Mouse (Mus musculus): ENCODE measurements around the gene Dnaic1. TPM values are rescaled to one million over a fixed set of nuclear protein-coding genes. Genes with fewer than 3 reads are reported as not detected.
A peak's percentile ranks its signal among the peaks of the same experiment; 100 is the strongest.

The Dnaic1 gene
- total and polyA plus RNA-seq, 2 experiments from 2014 or later = 2.1 to 2.2 TPM

GRCm38 (mm10) chr4:41638828-41639213 lies 69.2 kb downstream of the Dnaic1 start:
- DNase-seq (ENCODE audit: low spot score) = no peak
- 86% methylated on average over 6 of the region's 6 CpGs for WGBS
- no peak for TF ChIP-seq EP300 (IDR thresholded peaks at IDR 0.05; ENCODE audit: low read depth)
- no peak for TF ChIP-seq CTCF (IDR thresholded peaks at IDR 0.05; ENCODE audit: low read depth)

GRCm38 (mm10) chr4:41639214-41639841 lies 69.8 kb downstream of the Dnaic1 start:
- WGBS = 29% methylated on average over 10 of the region's 10 CpGs
- Histone ChIP-seq H3K9ac (replicated peaks; ENCODE audit: low read depth, low read length) (peak overlapping the region; percentile 68), H3K4me3 (ENCODE audit: low read depth, low read length) (peak overlapping the region; percentile 62), H3K4me2 (ENCODE audit: low read depth, low read length) (peak overlapping the region; percentile 92), H3K36me3 (replicated peaks; ENCODE audit: control insufficient read depth, insufficient read depth, low read length) (no peaks in the 10 kb centered on the region), H3K9me3 (replicated peaks; ENCODE audit: control insufficient read depth, low read length) (no peaks in the 10 kb centered on the region), H3K27ac (ENCODE audit: low read depth) (peak overlapping the region; percentile 19; the same call in 1 of the 2 replicates), H3K4me1 (ENCODE audit: control insufficient read depth, insufficient read depth) (peaks cover 8% of the 10 kb centered on the region; the same call in 1 of the 2 replicates), H3K27me3 (ENCODE audit: control insufficient read depth, insufficient read depth, low read length) (peaks cover 19% of the 10 kb centered on the region; the same call in 1 of the 2 replicates)
- no peak for DNase-seq (ENCODE audit: low spot score)
- TF ChIP-seq CTCF (IDR thresholded peaks at IDR 0.05; ENCODE audit: low read depth) (no peak), EP300 (IDR thresholded peaks at IDR 0.05; ENCODE audit: low read depth) (no peak)
- ATAC-seq (ENCODE audit: insufficient read depth, low read depth) = no peak

More at GRCm38 (mm10) chr4:41638828-41639213, 69.2 kb downstream of the Dnaic1 start:
- H3K27ac ChIP-seq (ENCODE audit: low read depth) = no peak overlapping the region
- H3K9me3 ChIP-seq (replicated peaks; ENCODE audit: control insufficient read depth, low read length) = no peaks in the 10 kb centered on the region
- H3K4me2 ChIP-seq (ENCODE audit: low read depth, low read length) = no peak overlapping the region
- peaks cover 19% of the 10 kb centered on the region; the same call in 1 of the 2 replicates for H3K27me3 ChIP-seq (ENCODE audit: control insufficient read depth, insufficient read depth, low read length)
- peaks cover 8% of the 10 kb centered on the region; the same call in 1 of the 2 replicates for H3K4me1 ChIP-seq (ENCODE audit: control insufficient read depth, insufficient read depth)
- no peak overlapping the region for H3K9ac ChIP-seq (replicated peaks; ENCODE audit: low read depth, low read length)
- no peak for ATAC-seq (ENCODE audit: insufficient read depth, low read depth)
- no peaks in the 10 kb centered on the region for H3K36me3 ChIP-seq (replicated peaks; ENCODE audit: control insufficient read depth, insufficient read depth, low read length)
- no peak overlapping the region for H3K4me3 ChIP-seq (ENCODE audit: low read depth, low read length)

- Histone ChIP-seq H3K4me2 (ENCODE audit: low read depth, low read length) (peak within 1 kb of the TSS; percentile 92), H3K4me1 (ENCODE audit: control insufficient read depth, insufficient read depth) (peaks cover 8% of the 10 kb centered on the region; the same call in 1 of the 2 replicates), H3K9me3 (replicated peaks; ENCODE audit: control insufficient read depth, low read length) (no peaks in the 10 kb centered on the region), H3K36me3 (replicated peaks; ENCODE audit: control insufficient read depth, insufficient read depth, low read length) (no peaks in the 10 kb centered on the region), H3K27ac (ENCODE audit: low read depth) (peak within 1 kb of the TSS; percentile 19; the same call in 1 of the 2 replicates), H3K4me3 (ENCODE audit: low read depth, low read length) (peak within 1 kb of the TSS; percentile 62), H3K27me3 (ENCODE audit: control insufficient read depth, insufficient read depth, low read length) (peaks cover 18% of the 10 kb centered on the region; the same call in 1 of the 2 replicates), H3K9ac (replicated peaks; ENCODE audit: low read depth, low read length) (peak within 1 kb of the TSS; percentile 68)
- peak; percentile 92 for DNase-seq (ENCODE audit: low spot score)
- TF ChIP-seq EP300 (IDR thresholded peaks at IDR 0.05; ENCODE audit: low read depth) (no peak), CTCF (IDR thresholded peaks at IDR 0.05; ENCODE audit: low read depth) (no peak)
- WGBS = under 1% methylated on average over 73 of the region's 74 CpGs
- ATAC-seq (ENCODE audit: insufficient read depth, low read depth) = peak; percentile 91
Measured at GRCm38 (mm10) chr4:41639913-41640507, 70.4 kb downstream of the Dnaic1 start, which contains the start of gene Enho. TSS of gene Enho (minus strand) at chr4:41640324.

GRCm38 (mm10) chr4:41641199-41641822 lies 71.7 kb downstream of the Dnaic1 start:
- H3K36me3 ChIP-seq (replicated peaks; ENCODE audit: control insufficient read depth, insufficient read depth, low read length) = no peaks in the 10 kb centered on the region
- H3K27me3 ChIP-seq (ENCODE audit: control insufficient read depth, insufficient read depth, low read length) = peaks cover 13% of the 10 kb centered on the region; the same call in 1 of the 2 replicates
- no peak for ATAC-seq (ENCODE audit: insufficient read depth, low read depth)
- TF ChIP-seq EP300 (IDR thresholded peaks at IDR 0.05; ENCODE audit: low read depth) (no peak), CTCF (IDR thresholded peaks at IDR 0.05; ENCODE audit: low read depth) (no peak)
- WGBS = 82% methylated on average over 6 of the region's 6 CpGs
- H3K4me2 ChIP-seq (ENCODE audit: low read depth, low read length) = no peak overlapping the region
- H3K4me3 ChIP-seq (ENCODE audit: low read depth, low read length) = no peak overlapping the region
- H3K4me1 ChIP-seq (ENCODE audit: control insufficient read depth, insufficient read depth) = 0 out of 2 replicates have a peak, but pooled peaks cover under 1% of the 10 kb centered on the region
- DNase-seq (ENCODE audit: low spot score) = no peak
- H3K27ac ChIP-seq (ENCODE audit: low read depth) = no peak overlapping the region
- H3K9me3 ChIP-seq (replicated peaks; ENCODE audit: control insufficient read depth, low read length) = no peaks in the 10 kb centered on the region
- H3K9ac ChIP-seq (replicated peaks; ENCODE audit: low read depth, low read length) = no peak overlapping the region

GRCm38 (mm10) chr4:41645488-41645887 lies 75.9 kb downstream of the Dnaic1 start:
- Histone ChIP-seq H3K27me3 (ENCODE audit: control insufficient read depth, insufficient read depth, low read length) (no peaks in the 10 kb centered on the region), H3K4me2 (ENCODE audit: low read depth, low read length) (no peak overlapping the region), H3K4me3 (ENCODE audit: low read depth, low read length) (no peak overlapping the region), H3K9me3 (replicated peaks; ENCODE audit: control insufficient read depth, low read length) (no peaks in the 10 kb centered on the region), H3K4me1 (ENCODE audit: control insufficient read depth, insufficient read depth) (no peaks in the 10 kb centered on the region), H3K27ac (ENCODE audit: low read depth) (no peak overlapping the region), H3K9ac (replicated peaks; ENCODE audit: low read depth, low read length) (no peak overlapping the region), H3K36me3 (replicated peaks; ENCODE audit: control insufficient read depth, insufficient read depth, low read length) (no peaks in the 10 kb centered on the region)
- DNase-seq (ENCODE audit: low spot score) (peak; percentile 42), ATAC-seq (ENCODE audit: insufficient read depth, low read depth) (peak; percentile 71)
- WGBS = 17% methylated on average over 5 of the region's 5 CpGs
- no peak for TF ChIP-seq EP300 (IDR thresholded peaks at IDR 0.05; ENCODE audit: low read depth)
- peak; percentile 57 for TF ChIP-seq CTCF (IDR thresholded peaks at IDR 0.05; ENCODE audit: low read depth)
